Mouse (Mus musculus): Measurements from ENCODE around the gene Nek7. TPM values are rescaled to one million over a fixed set of nuclear protein-coding genes. Genes with fewer than 3 reads are reported as not detected.

Gene Nek7
- total and polyA plus RNA-seq, 3 experiments = 29.1 to 75.1 (median 63.7) TPM

DNA sequence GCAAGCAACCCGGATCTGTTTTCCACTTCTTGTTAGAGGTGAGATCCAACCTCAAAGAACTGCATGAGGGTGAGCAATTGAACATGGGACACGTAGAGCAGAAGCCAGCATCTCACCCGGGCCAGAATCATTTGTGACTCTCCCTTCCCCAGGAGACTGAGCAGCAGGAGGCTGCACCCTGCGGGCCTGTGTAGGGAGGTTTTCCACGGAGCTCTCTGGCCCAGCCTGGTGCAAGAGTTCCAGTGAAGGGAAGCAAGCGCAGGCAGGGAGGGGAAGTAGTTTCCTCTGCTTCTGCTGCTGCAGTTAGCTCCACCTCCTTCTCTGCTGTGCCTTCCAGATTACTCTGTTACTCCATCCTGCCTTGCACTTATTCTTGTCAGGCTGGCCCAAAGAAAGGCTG lies 69.8 kb downstream of the Nek7 start:
- in situ Hi-C loops (cut with MboI; ENCODE audit: low pct_ligation_motif_present, low pct_unique_long_range_greater_than_20kb, low sequenced_read_pairs) (no loop called here), dilution Hi-C loops (cut with MboI; ENCODE audit: extremely low pct_ligation_motif_present, extremely low pct_unique_long_range_greater_than_20kb, low sequenced_read_pairs) (no loop called here)
- Histone ChIP-seq H3K27ac (ENCODE audit: insufficient read depth, low read depth) (no peak overlapping the region), H3K4me3 (replicated peaks in 1 of 3; ENCODE audit: low read depth in 2 of 3, low read length in 2 of 3, poor library complexity in 1 of 3) (no peak overlapping the region), H3K4me1 (ENCODE audit: control insufficient read depth in 1 of 2, insufficient read depth in 2 of 2) (peaks cover 6 to 29% of the 10 kb centered on the region in 2 experiments; a peak in 2 of 4 replicates), H3K9me3 (replicated peaks; ENCODE audit: low read length) (peaks cover 7% of the 10 kb centered on the region), H3K79me2 (replicated peaks; ENCODE audit: control insufficient read depth, extremely low read depth, insufficient read depth, poor library complexity, severe bottlenecking) (peaks cover 58% of the 10 kb centered on the region), H3K9ac (ENCODE audit: insufficient read depth, low read depth) (no peak overlapping the region), H3K36me3 (replicated peaks in 1 of 2; ENCODE audit: control insufficient read depth in 1 of 2, insufficient read depth in 1 of 2, low read length in 1 of 2) (peaks cover 23 to 62% of the 10 kb centered on the region in 2 experiments), H3K27me3 (replicated peaks) (no peaks in the 10 kb centered on the region), H3K4me2 (ENCODE audit: insufficient read depth, low read depth, poor library complexity, severe bottlenecking) (no peak overlapping the region)
- DNase-seq (ENCODE audit: extremely low read depth) = no peak
- TF ChIP-seq SMC3 (IDR thresholded peaks at IDR 0.05; ENCODE audit: low read depth, low read length) (no peak), GABPA (IDR thresholded peaks at IDR 0.05; ENCODE audit: insufficient replicate concordance, low read depth, low read length) (no peak), JUN (IDR thresholded peaks at IDR 0.05; ENCODE audit: insufficient read depth, low read depth, low read length) (no peak), IRF4 (IDR thresholded peaks at IDR 0.05; ENCODE audit: low read depth, low read length) (no peak), EP300 (IDR thresholded peaks at IDR 0.05; ENCODE audit: low read length) (no peak), CHD1 (IDR thresholded peaks at IDR 0.05; ENCODE audit: low read depth, low read length) (no peak), E2F4 (IDR thresholded peaks at IDR 0.05; ENCODE audit: insufficient replicate concordance, low read depth, low read length) (no peak), HCFC1 (IDR thresholded peaks at IDR 0.05; ENCODE audit: low read depth, low read length) (no peak), RCOR1 (conservative IDR thresholded peaks at IDR 0.05; ENCODE audit: low read depth, low read length) (no peak), JUND (conservative IDR thresholded peaks at IDR 0.05; ENCODE audit: low read depth, low read length) (no peak), MEF2A (IDR thresholded peaks at IDR 0.05; ENCODE audit: borderline replicate concordance, low read depth, low read length) (no peak), BHLHE40 (IDR thresholded peaks at IDR 0.05; ENCODE audit: low read depth, low read length) (no peak)

- Histone ChIP-seq H3K4me1 (ENCODE audit: control insufficient read depth in 1 of 2, insufficient read depth in 2 of 2) (peaks cover 13 to 52% of the 10 kb centered on the region in 2 experiments), H3K27ac (ENCODE audit: insufficient read depth, low read depth) (peak overlapping the region; percentile 87), H3K9ac (ENCODE audit: insufficient read depth, low read depth) (peak overlapping the region; percentile 73), H3K27me3 (replicated peaks) (no peaks in the 10 kb centered on the region), H3K79me2 (replicated peaks; ENCODE audit: control insufficient read depth, extremely low read depth, insufficient read depth, poor library complexity, severe bottlenecking) (peaks cover 39% of the 10 kb centered on the region), H3K4me2 (ENCODE audit: insufficient read depth, low read depth, poor library complexity, severe bottlenecking) (peak overlapping the region; percentile 99), H3K4me3 (replicated peaks in 1 of 3; ENCODE audit: low read depth in 2 of 3, low read length in 2 of 3, poor library complexity in 1 of 3) (peak overlapping the region in 2 of 3 experiments; percentile 35 to 40), H3K9me3 (replicated peaks; ENCODE audit: low read length) (no peaks in the 10 kb centered on the region), H3K36me3 (replicated peaks in 1 of 2; ENCODE audit: control insufficient read depth in 1 of 2, insufficient read depth in 1 of 2, low read length in 1 of 2) (peaks cover 3 to 29% of the 10 kb centered on the region in 2 experiments)
- dilution Hi-C loops (cut with MboI; ENCODE audit: extremely low pct_ligation_motif_present, extremely low pct_unique_long_range_greater_than_20kb, low sequenced_read_pairs) = no loop called here
- peak; percentile 45 for DNase-seq (ENCODE audit: extremely low read depth)
- in situ Hi-C loops (cut with MboI; ENCODE audit: low pct_ligation_motif_present, low pct_unique_long_range_greater_than_20kb, low sequenced_read_pairs) = no loop called here
- TF ChIP-seq JUND (conservative IDR thresholded peaks at IDR 0.05; ENCODE audit: low read depth, low read length) (no peak), ELF1 (IDR thresholded peaks at IDR 0.05; ENCODE audit: low read depth, low read length) (no peak), USF2 (conservative IDR thresholded peaks at IDR 0.05; ENCODE audit: low read depth, low read length) (no peak), SMC3 (IDR thresholded peaks at IDR 0.05; ENCODE audit: low read depth, low read length) (no peak), ZMIZ1 (IDR thresholded peaks at IDR 0.05; ENCODE audit: low read depth, low read length) (no peak), UBTF (IDR thresholded peaks at IDR 0.05; ENCODE audit: low read depth, low read length) (no peak), POLR2AphosphoS2 (IDR thresholded peaks at IDR 0.05; ENCODE audit: low read depth, low read length) (no peak), BHLHE40 (IDR thresholded peaks at IDR 0.05; ENCODE audit: low read depth, low read length) (no peak), EP300 (IDR thresholded peaks at IDR 0.05; ENCODE audit: low read length) (peak; percentile 77), MAFK (IDR thresholded peaks at IDR 0.05; ENCODE audit: insufficient replicate concordance, low read length) (no peak), PAX5 (IDR thresholded peaks at IDR 0.05; ENCODE audit: low read length) (no peak), IRF4 (IDR thresholded peaks at IDR 0.05; ENCODE audit: low read depth, low read length) (peak; percentile 81), CHD1 (IDR thresholded peaks at IDR 0.05; ENCODE audit: low read depth, low read length) (peak; percentile 27; the same call in 1 of the 2 replicates), USF1 (IDR thresholded peaks at IDR 0.05; ENCODE audit: low read depth, low read length) (no peak), E2F4 (IDR thresholded peaks at IDR 0.05; ENCODE audit: insufficient replicate concordance, low read depth, low read length) (no peak), SIN3A (IDR thresholded peaks at IDR 0.05; ENCODE audit: low read length) (peak; percentile 14; the same call in 1 of the 2 replicates), ETS1 (conservative IDR thresholded peaks at IDR 0.05; ENCODE audit: low read depth, low read length) (no peak), TCF12 (IDR thresholded peaks at IDR 0.05; ENCODE audit: low read depth, low read length) (peak; percentile 30; the same call in 1 of the 2 replicates), MYC (IDR thresholded peaks at IDR 0.05; ENCODE audit: low read depth, low read length) (no peak), CHD2 (IDR thresholded peaks at IDR 0.05; ENCODE audit: low read length) (0 out of 2 replicates have a peak, but pooled peaks have one; percentile 26), MAZ (IDR thresholded peaks at IDR 0.05; ENCODE audit: low read depth, low read length) (0 out of 2 replicates have a peak, but pooled peaks have one; percentile 27), ZNF384 (IDR thresholded peaks at IDR 0.05; ENCODE audit: low read depth, low read length) (peak; percentile 22; the same call in 1 of the 2 replicates), RCOR1 (conservative IDR thresholded peaks at IDR 0.05; ENCODE audit: low read depth, low read length) (no peak), GABPA (IDR thresholded peaks at IDR 0.05; ENCODE audit: insufficient replicate concordance, low read depth, low read length) (no peak), NRF1 (IDR thresholded peaks at IDR 0.05; ENCODE audit: low read depth, low read length) (no peak), KAT2A (IDR thresholded peaks at IDR 0.05; ENCODE audit: insufficient replicate concordance, low read length) (no peak), MAX (IDR thresholded peaks at IDR 0.05; ENCODE audit: low read length) (no peak)
Observed at GRCm38 (mm10) chr1:138542170-138542515, 77.8 kb downstream of the Nek7 start.

Measured in CH12.LX (cell line).